Mouse (Mus musculus) CH12.LX (cell line): ENCODE measurements at regions not wholly inside any gene's neighbourhood (a gene's known extent, or its start where the extent isn't known, plus 50 kb on each side); places are given as distances from the start of the nearest gene placed in this dataset.

Experiments
- DNase-seq: peaks from one replicate; pipeline ENCODE4 v3.0.0-alpha.2; 2013; ENCODE audit errors: extremely low read depth
- H3K27ac ChIP-seq: 2 replicates; pipeline ENCODE4 v1.5.1; 2012; ENCODE audit warnings: low read depth, mild to moderate bottlenecking, control low read depth, moderate library complexity; ENCODE audit not compliant: insufficient read depth
- H3K27me3 ChIP-seq: replicated peaks from 2 replicates; pipeline ENCODE3; 2012; ENCODE audit warnings: inconsistent platforms
- H3K36me3 ChIP-seq, 2 experiments: replicated peaks in 1 of 2; 2 replicates each; pipeline versions ENCODE3 to v1.6.1; 2012; ENCODE audit warnings: inconsistent platforms in 1 of 2, low read length in 1 of 2, mild to moderate bottlenecking in 1 of 2, mixed read lengths in 1 of 2, moderate library complexity in 1 of 2; ENCODE audit not compliant: control insufficient read depth in 1 of 2, insufficient read depth in 1 of 2
- H3K4me1 ChIP-seq, 2 experiments: 2 replicates each; pipeline ENCODE4 v1.6.1; 2012; ENCODE audit warnings: inconsistent platforms in 1 of 2, moderate library complexity in 1 of 2; ENCODE audit not compliant: insufficient read depth in 2 of 2, control insufficient read depth in 1 of 2
- H3K4me2 ChIP-seq: 2 replicates; pipeline ENCODE4 v1.6.1; 2012; ENCODE audit warnings: low read depth, mild to moderate bottlenecking, control low read depth; ENCODE audit not compliant: poor library complexity, insufficient read depth, severe bottlenecking
- H3K4me3 ChIP-seq, 3 experiments: fragments of 150-350 bp in 1 of 3; sonication (generic) in 1 of 3; replicated peaks in 1 of 3; 2 replicates each; pipeline versions ENCODE3 to v1.5.1; 2011 to 2012; ENCODE audit warnings: low read depth in 2 of 3, low read length in 2 of 3, mild to moderate bottlenecking in 2 of 3, moderate library complexity in 2 of 3, control low read depth in 1 of 3, improper control_type of control experiment in 1 of 3, inconsistent platforms in 1 of 3, mixed read lengths in 1 of 3; ENCODE audit not compliant: poor library complexity in 1 of 3
- H3K79me2 ChIP-seq: replicated peaks from 2 replicates; pipeline ENCODE4 v1.6.1; 2012; ENCODE audit warnings: mild to moderate bottlenecking, moderate library complexity; ENCODE audit not compliant: control insufficient read depth, poor library complexity, insufficient read depth, severe bottlenecking; ENCODE audit errors: extremely low read depth
- H3K9ac ChIP-seq: 2 replicates; pipeline ENCODE4 v1.6.1; 2012; ENCODE audit warnings: low read depth, mild to moderate bottlenecking, control low read depth, moderate library complexity; ENCODE audit not compliant: insufficient read depth
- H3K9me3 ChIP-seq: replicated peaks from 2 replicates; pipeline ENCODE3; 2012; ENCODE audit warnings: low read length, inconsistent platforms, mixed read lengths
- BHLHE40 ChIP-seq: IDR thresholded peaks from 2 replicates; pipeline ENCODE4 v1.6.1; 2011; ENCODE audit warnings: mild to moderate bottlenecking, low read depth, low read length, improper control_type of control experiment
- CHD2 ChIP-seq: IDR thresholded peaks from 2 replicates; pipeline ENCODE4 v1.6.1; 2011; ENCODE audit warnings: low read length, improper control_type of control experiment
- CTCF ChIP-seq, 2 experiments: IDR thresholded peaks in 1 of 2; conservative IDR thresholded peaks in 1 of 2; 2 replicates each; pipeline ENCODE4 v1.5.1; 2011 to 2012; ENCODE audit warnings: low read depth in 2 of 2, low read length in 2 of 2, improper control_type of control experiment in 1 of 2, inconsistent platforms in 1 of 2, mild to moderate bottlenecking in 1 of 2, moderate library complexity in 1 of 2
- EP300 ChIP-seq: IDR thresholded peaks from 2 replicates; pipeline ENCODE4 v1.6.1; 2011; ENCODE audit warnings: low read length, improper control_type of control experiment
- GABPA ChIP-seq: IDR thresholded peaks from 2 replicates; pipeline ENCODE4 v1.6.1; 2012; ENCODE audit warnings: low read depth, low read length, improper control_type of control experiment, inconsistent platforms; ENCODE audit not compliant: insufficient replicate concordance
- JUN ChIP-seq: IDR thresholded peaks from 2 replicates; pipeline ENCODE4 v1.6.1; 2011; ENCODE audit warnings: low read depth, mild to moderate bottlenecking, low read length, improper control_type of control experiment, moderate library complexity; ENCODE audit not compliant: insufficient read depth
- JUND ChIP-seq: conservative IDR thresholded peaks from 2 replicates; pipeline ENCODE4 v1.6.1; 2011; ENCODE audit warnings: low read depth, low read length, improper control_type of control experiment
- MAX ChIP-seq: IDR thresholded peaks from 2 replicates; pipeline ENCODE4 v1.6.1; 2011; ENCODE audit warnings: low read length, improper control_type of control experiment
- MEF2A ChIP-seq: IDR thresholded peaks from 2 replicates; pipeline ENCODE4 v1.6.1; 2014; ENCODE audit warnings: low read depth, mild to moderate bottlenecking, inconsistent platforms, low read length, improper control_type of control experiment, borderline replicate concordance
- NRF1 ChIP-seq: IDR thresholded peaks from 2 replicates; pipeline ENCODE4 v1.6.1; 2014; ENCODE audit warnings: low read depth, mild to moderate bottlenecking, inconsistent platforms, low read length, improper control_type of control experiment, moderate library complexity
- RCOR1 ChIP-seq: conservative IDR thresholded peaks from 2 replicates; pipeline ENCODE4 v1.6.1; 2012; ENCODE audit warnings: low read depth, mild to moderate bottlenecking, inconsistent platforms, low read length, improper control_type of control experiment
- SIN3A ChIP-seq: IDR thresholded peaks from 2 replicates; pipeline ENCODE4 v1.6.1; 2012; ENCODE audit warnings: low read length, improper control_type of control experiment, inconsistent platforms
- SMC3 ChIP-seq: IDR thresholded peaks from 2 replicates; pipeline ENCODE4 v1.6.1; 2011; ENCODE audit warnings: low read depth, low read length, improper control_type of control experiment
- TBP ChIP-seq: conservative IDR thresholded peaks from 2 replicates; pipeline ENCODE4 v1.6.1; 2011; ENCODE audit warnings: low read depth, low read length, improper control_type of control experiment
- TCF12 ChIP-seq: IDR thresholded peaks from 2 replicates; pipeline ENCODE4 v1.6.1; 2014; ENCODE audit warnings: low read depth, mild to moderate bottlenecking, inconsistent platforms, low read length, improper control_type of control experiment
- USF1 ChIP-seq: IDR thresholded peaks from 2 replicates; pipeline ENCODE4 v1.6.1; 2014; ENCODE audit warnings: low read depth, mild to moderate bottlenecking, inconsistent platforms, low read length, improper control_type of control experiment
- ZKSCAN1 ChIP-seq: IDR thresholded peaks from 2 replicates; pipeline ENCODE4 v1.6.1; 2012; ENCODE audit warnings: low read depth, inconsistent platforms, low read length, improper control_type of control experiment, borderline replicate concordance
- dilution Hi-C: fragments of 300-500 bp; cut with MboI; formaldehyde crosslinking; loops from 2 replicates; pipeline ENCODE4 v1.14.3; 2020; ENCODE audit warnings: low sequenced_read_pairs; ENCODE audit not compliant: extremely low pct_unique_long_range_greater_than_20kb, extremely low pct_ligation_motif_present
- in situ Hi-C: fragments of 300-500 bp; cut with MboI; formaldehyde crosslinking; loops from 3 replicates; pipeline ENCODE4 v1.14.3; 2019; ENCODE audit warnings: low sequenced_read_pairs, low pct_ligation_motif_present, low pct_unique_long_range_greater_than_20kb, mixed read lengths

DNA sequence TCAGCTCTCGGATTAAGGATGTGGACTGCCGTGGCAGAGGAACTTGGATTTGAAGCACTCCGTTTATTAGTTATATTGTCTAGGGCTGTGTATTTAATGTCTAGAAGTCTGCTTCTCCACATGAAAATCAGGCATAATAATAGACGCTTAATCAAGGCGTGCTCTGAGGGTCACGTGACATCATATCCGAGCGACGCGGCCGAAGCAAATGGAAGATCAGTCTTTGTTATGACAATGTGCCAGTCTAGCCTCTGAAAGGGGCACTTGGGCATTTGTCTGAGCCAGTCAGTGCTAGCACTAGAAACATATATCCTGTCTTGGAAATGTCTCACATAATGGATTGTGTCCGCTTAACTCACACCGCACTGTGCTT lies 70.5 kb upstream of the Caprin1 start:
- Histone ChIP-seq H3K4me3 (no peak overlapping the region), H3K9ac (no peak overlapping the region), H3K27ac (no peak overlapping the region), H3K4me2 (no peak overlapping the region), H3K4me1 (peaks cover 7 to 22% of the 10 kb centered on the region in 2 experiments), H3K36me3 (no peaks in the 10 kb centered on the region), H3K79me2 (no peaks in the 10 kb centered on the region), H3K27me3 (no peaks in the 10 kb centered on the region), H3K9me3 (peaks cover 2% of the 10 kb centered on the region)
- in situ Hi-C loops = no loop called here
- TF ChIP-seq MAX = no peak
- no peak for TF ChIP-seq SMC3
- TF ChIP-seq TBP = no peak
- no peak for TF ChIP-seq SIN3A
- TF ChIP-seq BHLHE40 = no peak
- no peak for TF ChIP-seq NRF1
- no peak for TF ChIP-seq CHD2
- TF ChIP-seq GABPA = no peak
- TF ChIP-seq ZKSCAN1 = no peak
- no peak for TF ChIP-seq TCF12
- no peak for TF ChIP-seq CTCF (conservative IDR thresholded peaks at IDR 0.05 in 1 of 2, IDR thresholded peaks at IDR 0.05 in 1 of 2; ENCODE audit: low read depth in 2 of 2, low read length in 2 of 2)
- TF ChIP-seq USF1 = no peak
- TF ChIP-seq RCOR1 = no peak
- dilution Hi-C loops = no loop called here
- DNase-seq = no peak

- in situ Hi-C loops = no loop called here
- no peak for DNase-seq
- Histone ChIP-seq H3K9ac (no peak overlapping the region), H3K36me3 (no peaks in the 10 kb centered on the region), H3K9me3 (peaks cover 2% of the 10 kb centered on the region), H3K4me1 (peaks cover 9 to 22% of the 10 kb centered on the region in 2 experiments), H3K4me3 (no peak overlapping the region), H3K27ac (no peak overlapping the region), H3K27me3 (no peaks in the 10 kb centered on the region), H3K79me2 (no peaks in the 10 kb centered on the region), H3K4me2 (no peak overlapping the region)
- dilution Hi-C loops = no loop called here
- 0 out of 2 replicates have a peak, but pooled peaks have one; percentile 21 for TF ChIP-seq JUND
- peak; percentile 62 for TF ChIP-seq JUN
- TF ChIP-seq MEF2A = peak; percentile 76
- no peak for TF ChIP-seq EP300
Observed at GRCm38 (mm10) chr2:103868655-103869054, 71.2 kb upstream of the Caprin1 start.
